Mouse (Mus musculus) bone marrow, adult 2 months (tissue): ENCODE results near the gene Mogs. TPM values are rescaled to one million over a fixed set of nuclear protein-coding genes. Genes with fewer than 3 reads are reported as not detected.

Source experiments
- H3K27ac ChIP-seq: fragments of 200-500 bp; 2 replicates; pipeline ENCODE4 v1.5.1; 2012; ENCODE audit warnings: low read depth, mild to moderate bottlenecking, control low read depth, inconsistent platforms, low read length; ENCODE audit not compliant: control insufficient read depth, poor library complexity, insufficient read depth
- H3K4me1 ChIP-seq: fragments of 200-500 bp; 2 replicates; pipeline ENCODE4 v1.6.1; 2011; ENCODE audit warnings: low read length; ENCODE audit not compliant: control insufficient read depth, insufficient read depth
- H3K4me3 ChIP-seq: fragments of 200-500 bp; replicated peaks from 2 replicates; pipeline ENCODE3; 2011; ENCODE audit warnings: mild to moderate bottlenecking, low read depth, low read length, control low read depth; ENCODE audit not compliant: control insufficient read depth
- CTCF ChIP-seq: fragments of 200-500 bp; IDR thresholded peaks from 2 replicates; pipeline ENCODE4 v1.5.1; 2011; ENCODE audit warnings: low read length, control low read depth; ENCODE audit not compliant: control insufficient read depth, insufficient read depth
- POLR2A ChIP-seq: fragments of 200-500 bp; IDR thresholded peaks from 2 replicates; pipeline ENCODE4 v1.6.1; 2011; ENCODE audit warnings: low read depth, mild to moderate bottlenecking, control low read depth, low read length, borderline replicate concordance; ENCODE audit not compliant: control insufficient read depth
- WGBS: fragments of 180-500 bp; shearing (Covaris S2); methylation state at CpG from one replicate; pipeline ENCODE4 v1.1.7; 2018; 5-methylcytosine and 5-hydroxymethylcytosine counted together
- polyA plus RNA-seq: library from polyadenylated mRNA; stranded (reverse); fragments of >200 nt; gene quantifications from 2 replicates; pipeline ENCODE4 v1.2.4, GENCODE M21; 2011; ENCODE audit warnings: low replicate concordance; ENCODE audit not compliant: missing spikeins, insufficient read depth, insufficient read length

Gene Mogs
- polyA plus RNA-seq, 1 experiment: 29.6 TPM

- Histone ChIP-seq H3K4me3 (peak overlapping the region; percentile 87), H3K27ac (peak overlapping the region; percentile 79), H3K4me1 (no peaks in the 10 kb centered on the region; the same call in 1 of the 2 replicates)
- WGBS: under 1% methylated on average over 74 of the region's 74 CpGs
- TF ChIP-seq POLR2A (peak; percentile 49; the same call in 1 of the 2 replicates), CTCF (peak; percentile 45; the same call in 1 of the 2 replicates)
These were observed 13.4 kb upstream of the Mogs start for GRCm38 (mm10) chr6:83101688-83102556.

DNA sequence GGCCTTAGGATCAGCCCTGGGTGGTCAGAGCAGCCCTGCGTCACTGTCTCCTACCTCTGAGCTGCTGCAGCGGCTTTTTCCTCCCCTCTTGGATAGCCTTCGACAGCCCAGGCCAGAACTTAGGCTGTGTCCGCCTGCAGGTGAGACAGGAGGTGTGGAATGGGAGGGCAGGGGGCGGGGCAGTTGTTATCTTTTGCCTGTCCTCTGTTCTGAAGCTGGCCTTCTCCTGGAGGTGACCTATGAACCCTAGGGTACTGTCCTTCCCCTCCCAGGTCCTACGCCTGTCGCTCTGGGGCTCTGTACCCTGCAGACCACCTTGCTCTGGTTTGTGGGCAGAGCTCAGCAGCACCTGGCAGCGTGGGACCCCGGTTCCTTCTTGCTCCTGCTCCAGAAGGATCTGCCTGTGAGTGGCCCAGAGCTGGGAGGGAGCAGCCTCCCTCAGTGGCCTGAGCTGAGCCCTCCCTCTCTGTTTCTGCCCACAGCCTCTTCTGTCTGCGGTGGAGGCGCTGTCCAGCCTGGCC lies 12.1 kb upstream of the Mogs start:
- no peak overlapping the region for H3K4me3 ChIP-seq
- no peaks in the 10 kb centered on the region; the same call in 1 of the 2 replicates for H3K4me1 ChIP-seq
- TF ChIP-seq POLR2A: no peak
- 89% methylated on average over 11 of the region's 11 CpGs for WGBS
- H3K27ac ChIP-seq: no peak overlapping the region

- H3K4me3 ChIP-seq: no peak overlapping the region
- H3K27ac ChIP-seq: no peak overlapping the region
- TF ChIP-seq CTCF (no peak), POLR2A (no peak)
- H3K4me1 ChIP-seq: no peaks in the 10 kb centered on the region; the same call in 1 of the 2 replicates
- WGBS: 87% methylated on average over 4 of the region's 4 CpGs
These were observed 11.1 kb upstream of the Mogs start for GRCm38 (mm10) chr6:83104158-83104557.

DNA sequence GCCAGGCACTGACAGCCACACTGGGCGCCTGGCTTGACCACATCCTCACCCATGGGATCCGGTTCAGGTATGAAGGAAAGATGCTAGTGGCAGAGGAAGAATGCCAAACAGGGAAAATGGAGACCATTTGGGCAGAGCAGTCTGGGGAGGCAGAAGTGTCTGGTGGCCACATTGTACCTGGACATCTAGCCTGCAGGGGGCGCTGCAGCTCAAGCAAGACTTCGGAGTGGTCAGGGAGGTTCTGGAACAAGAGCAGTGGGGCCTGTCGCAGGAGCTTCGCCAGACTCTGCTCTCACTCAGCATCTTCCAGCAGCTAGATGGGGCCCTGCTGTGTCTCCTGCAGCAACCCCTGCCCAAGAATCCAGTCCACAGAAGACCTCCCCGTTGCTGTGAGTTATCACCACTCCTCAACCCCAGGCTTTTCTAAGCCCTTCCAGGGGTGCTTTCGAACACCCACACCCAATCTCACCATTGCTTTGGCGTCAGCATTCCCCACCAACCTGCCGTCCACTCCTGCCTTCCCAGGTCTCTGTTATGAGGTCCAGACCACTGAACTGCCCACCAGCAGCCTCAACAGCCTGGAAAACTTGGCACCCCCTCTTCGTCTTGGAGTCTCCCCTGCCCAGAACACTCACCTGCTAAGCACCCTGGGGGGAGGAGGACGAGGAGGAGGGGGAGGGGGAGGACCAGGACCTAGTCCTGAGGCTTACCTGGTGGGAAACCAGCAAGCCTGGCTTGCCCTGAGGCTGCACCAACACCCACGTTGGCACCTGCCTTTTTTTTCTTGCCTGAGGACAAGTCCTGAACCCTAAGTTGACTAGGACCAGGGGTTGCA lies 7.5 kb upstream of the Mogs start:
- TF ChIP-seq CTCF: peak; percentile 94
- no peak for TF ChIP-seq POLR2A
- no peaks in the 10 kb centered on the region; the same call in 1 of the 2 replicates for H3K4me1 ChIP-seq
- H3K27ac ChIP-seq: no peak overlapping the region
- WGBS: 47% methylated on average over 13 of the region's 13 CpGs
- H3K4me3 ChIP-seq: no peak overlapping the region

DNA sequence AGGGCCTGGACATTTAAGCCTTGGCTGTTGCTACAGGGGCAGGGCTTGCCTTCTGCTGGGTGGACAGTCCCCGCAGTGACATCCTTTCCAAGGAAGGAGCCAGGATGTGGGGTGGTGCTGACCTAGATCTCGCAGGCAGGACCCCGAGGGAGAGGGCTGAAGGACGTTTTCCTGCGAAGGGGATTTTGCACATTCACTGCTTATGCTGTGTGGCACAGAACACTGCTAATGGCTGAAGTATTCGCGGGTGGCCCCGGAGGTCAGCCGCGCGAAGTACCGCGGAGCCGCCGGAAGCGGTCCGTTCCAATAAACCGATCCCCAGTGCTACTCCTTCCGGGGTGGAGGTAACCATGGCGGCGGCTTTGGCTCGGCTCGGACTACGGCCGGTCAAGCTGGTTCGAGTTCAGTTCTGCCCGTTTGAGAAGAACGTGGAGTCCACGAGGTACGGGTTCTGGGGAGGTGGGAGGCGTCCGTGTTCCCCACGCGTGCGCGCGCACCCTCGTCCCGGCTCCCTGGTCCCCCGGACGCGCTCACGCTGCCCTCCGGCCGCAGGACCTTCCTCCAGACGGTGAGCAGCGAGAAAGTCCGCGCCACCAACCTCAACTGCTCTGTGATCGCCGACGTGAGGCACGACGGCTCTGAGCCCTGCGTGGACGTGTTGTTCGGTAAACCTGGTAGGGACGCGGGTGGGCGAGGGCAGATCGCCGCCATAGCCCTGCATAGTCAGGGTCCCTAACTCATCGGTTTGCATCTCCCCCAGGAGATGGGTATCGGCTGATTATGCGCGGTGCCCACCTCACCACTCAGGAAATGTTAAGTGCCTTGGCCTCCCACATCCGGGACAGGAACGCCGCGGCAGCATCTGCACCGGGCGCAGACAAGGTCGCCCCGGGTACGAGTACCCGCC lies 6.3 kb upstream of the Mogs start, which contains the start of gene Mrpl53:
Mrpl53 (plus strand) TSS at position 279 of the 907 bp plus-strand sequence.
- TF ChIP-seq POLR2A: peak; percentile 85; the same call in 1 of the 2 replicates
- no peak for TF ChIP-seq CTCF
- H3K27ac ChIP-seq: peak within 1 kb of the TSS; percentile 79
- no peaks in the 10 kb centered on the region; the same call in 1 of the 2 replicates for H3K4me1 ChIP-seq
- WGBS: under 1% methylated on average over 76 of the region's 76 CpGs
- peak within 1 kb of the TSS; percentile 87 for H3K4me3 ChIP-seq

DNA sequence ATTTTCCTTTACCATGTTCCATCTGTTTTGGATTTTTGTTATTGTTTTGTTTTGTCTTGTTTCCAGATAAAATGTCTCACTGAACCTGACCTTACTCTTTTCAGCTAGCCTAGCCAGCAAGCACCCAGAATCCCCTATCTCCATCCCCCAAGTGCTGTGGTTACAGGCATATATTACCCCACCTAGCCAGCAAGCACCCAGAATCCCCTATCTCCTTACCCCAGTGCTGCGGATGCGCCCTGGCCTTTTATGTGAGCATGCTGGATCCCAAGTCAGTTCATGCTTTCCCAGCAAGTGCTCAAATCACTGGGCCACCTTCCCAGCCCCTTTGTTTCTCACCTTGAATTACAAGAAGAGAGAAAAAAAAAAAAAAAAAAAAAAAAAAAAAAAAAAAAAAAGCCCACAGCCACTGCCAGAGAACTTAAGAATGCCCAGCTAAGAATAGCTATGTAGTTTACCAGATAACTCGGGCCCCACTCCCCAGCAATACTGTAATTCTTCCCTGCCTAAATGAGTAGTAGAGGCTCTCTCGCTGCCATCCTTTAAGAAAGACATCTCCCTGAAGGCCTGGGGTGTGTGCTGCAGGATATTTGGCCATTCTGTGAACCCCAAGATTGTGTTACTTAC lies 3.7 kb upstream of the Mogs start:
- Histone ChIP-seq H3K4me1 (peaks cover 2% of the 10 kb centered on the region; the same call in 1 of the 2 replicates), H3K27ac (no peak overlapping the region), H3K4me3 (no peak overlapping the region)
- 62% methylated on average over 4 of the region's 4 CpGs for WGBS
- TF ChIP-seq CTCF: no peak
- TF ChIP-seq POLR2A: no peak
